Mouse (Mus musculus) megakaryocyte, adult 5-6 weeks (primary cell): Measurements from ENCODE around the gene Hspa4. TPM values are rescaled to one million over a fixed set of nuclear protein-coding genes. Genes with fewer than 3 reads are reported as not detected.
"Not testable (repeated sequence)": the region's sequence is repeated elsewhere in the genome, so short reads cannot be mapped to it uniquely, and the experiment has no call there.

Experiments
- ATAC-seq: 2 replicates; pipeline ENCODE4 v1.8.0; 2016; ENCODE audit warnings: mild to moderate bottlenecking, inconsistent platforms; ENCODE audit not compliant: poor library complexity, severe bottlenecking
- total RNA-seq, 2 experiments: library from RNA; stranded (forward) in 1 of 2; stranded (reverse) in 1 of 2; fragments of 153-499, 151-499 nt in 1 of 2; fragments of 221-1000, 200-1000 nt in 1 of 2; gene quantifications; 2 replicates each; pipeline versions ENCODE4 v1.2.3 to v1.2.4; 2015 to 2017

The Hspa4 gene
- total RNA-seq, 2 experiments from 2014 or later: 84.8 to 322 TPM

DNA sequence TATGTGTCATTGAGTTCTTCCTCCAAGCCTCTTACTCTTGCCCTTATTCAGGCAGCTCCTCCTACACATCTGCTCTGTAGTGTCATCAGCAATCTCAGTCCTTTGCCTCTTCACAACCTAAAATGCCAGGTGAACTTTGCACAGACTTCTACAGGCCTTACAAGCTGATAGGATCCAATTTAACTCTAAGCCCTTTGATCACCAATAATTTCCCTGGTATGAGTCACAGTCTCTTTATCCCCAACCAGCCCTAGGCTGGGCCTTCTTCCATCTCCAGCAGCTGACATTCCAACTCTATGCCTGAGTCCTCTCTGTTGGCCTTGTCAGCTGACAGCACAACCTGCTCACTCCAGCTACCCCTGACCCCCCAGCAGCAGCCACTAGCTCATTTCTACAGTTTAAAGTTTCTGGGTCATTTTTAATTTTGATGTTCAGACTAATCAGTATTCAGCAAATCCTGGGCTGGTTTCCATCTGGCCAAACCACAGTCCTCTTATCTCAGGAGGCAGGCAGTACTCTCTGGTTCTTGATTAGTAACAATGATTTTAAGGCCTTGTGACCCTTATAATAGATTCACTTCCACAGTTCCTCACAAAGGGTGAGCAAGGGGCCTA, 8.1 kb upstream of the Hspa4 start:
- no peak for ATAC-seq

DNA sequence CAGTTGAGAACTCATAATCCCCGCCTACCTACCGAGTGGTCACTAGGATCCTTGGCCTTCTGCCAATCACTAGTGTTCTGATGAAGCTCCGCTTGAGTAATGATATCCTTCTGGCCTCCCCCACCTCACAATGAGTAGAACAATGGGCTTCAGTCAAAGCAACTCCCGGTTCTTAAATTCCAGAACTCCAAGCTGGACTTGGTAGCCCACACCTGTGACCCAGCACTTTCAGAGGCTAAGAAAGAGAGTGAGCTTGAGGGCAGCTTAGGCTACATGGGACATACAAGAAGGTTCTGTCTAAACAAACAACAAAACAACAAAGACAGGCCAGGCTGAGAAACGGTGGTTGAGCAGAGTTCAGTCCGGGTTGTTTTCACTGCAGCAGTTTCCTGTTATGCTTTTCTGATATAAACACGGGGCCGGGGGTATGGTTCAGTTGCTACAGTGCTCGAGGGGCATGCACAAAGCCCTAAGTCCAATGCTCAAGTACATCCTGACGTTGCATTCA, 7.4 kb upstream of the Hspa4 start:
- no peak for ATAC-seq

DNA sequence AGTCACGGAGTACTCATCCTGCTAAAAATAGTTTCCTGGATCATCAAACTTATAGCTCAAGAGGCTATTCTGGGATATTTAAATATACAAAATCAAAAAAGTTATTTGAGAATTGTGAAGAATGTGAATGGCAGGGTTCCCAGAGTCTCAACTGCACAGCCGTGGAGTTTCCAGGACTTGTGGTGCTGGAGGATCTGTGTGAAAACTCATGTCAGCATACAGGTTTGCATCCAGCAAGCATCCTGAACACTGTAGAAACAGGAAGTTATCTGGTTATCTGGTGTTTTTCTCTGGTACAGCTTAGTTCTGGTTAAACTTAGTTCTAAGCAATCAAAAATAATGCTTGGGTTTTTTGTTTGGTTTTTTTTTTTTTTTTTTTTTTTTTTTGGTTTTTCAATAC, 6.7 kb upstream of the Hspa4 start:
- ATAC-seq: no peak

DNA sequence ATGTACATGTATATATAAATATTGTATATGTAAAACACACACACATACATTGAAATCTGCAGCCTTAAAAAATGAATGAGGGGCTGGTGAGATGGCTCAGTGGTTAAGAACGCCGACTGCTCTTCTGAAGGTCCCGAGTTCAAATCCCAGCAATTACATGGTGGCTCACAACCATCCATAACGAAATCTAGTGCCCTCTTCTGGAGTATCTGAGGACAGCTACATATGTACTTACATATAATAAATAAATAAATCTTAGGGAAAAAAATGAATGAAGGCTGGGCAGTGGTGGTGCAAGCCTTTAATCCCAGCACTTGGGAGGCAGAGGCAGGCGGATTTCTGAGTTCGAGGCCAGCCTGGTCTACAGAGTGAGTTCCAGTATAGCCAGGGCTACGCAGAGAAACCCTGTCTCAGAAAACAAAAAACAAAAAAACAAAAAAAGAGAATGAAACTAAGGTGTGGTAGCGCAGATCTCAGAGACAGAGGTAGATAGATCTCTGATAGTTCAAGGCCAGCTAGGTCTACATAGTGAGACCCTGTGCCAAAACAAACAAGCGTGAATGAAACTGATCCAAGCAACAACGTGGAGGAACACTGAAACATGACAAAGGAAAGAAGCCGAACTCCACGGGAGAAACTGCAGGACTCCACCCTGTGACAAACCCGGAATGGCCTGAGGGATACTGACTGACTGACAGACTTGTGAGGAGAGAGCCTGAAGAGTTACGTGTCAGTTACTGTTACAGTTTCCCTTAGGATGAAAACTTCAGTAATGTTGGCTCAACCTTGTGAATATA, 4.0 kb upstream of the Hspa4 start:
- ATAC-seq: no peak

DNA sequence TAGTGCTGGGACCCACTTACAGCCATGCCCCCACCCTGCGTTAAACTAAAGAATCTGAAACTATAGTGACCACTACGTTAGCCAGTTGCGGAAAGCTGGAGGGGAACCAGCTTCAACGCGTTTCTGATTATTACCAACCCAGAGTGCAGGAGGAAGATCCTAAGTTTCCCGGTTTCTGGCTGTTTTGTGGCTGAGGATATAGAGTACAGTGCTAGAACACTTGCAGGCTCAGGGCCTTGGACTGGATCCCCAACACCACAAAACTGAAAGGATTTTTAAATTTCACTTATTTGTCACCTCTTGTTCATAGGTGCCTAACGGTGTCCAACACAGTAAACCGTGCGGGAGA, 884 bp upstream of the Hspa4 start:
- ATAC-seq: peak; percentile 1; the same call in 1 of the 2 replicates

DNA sequence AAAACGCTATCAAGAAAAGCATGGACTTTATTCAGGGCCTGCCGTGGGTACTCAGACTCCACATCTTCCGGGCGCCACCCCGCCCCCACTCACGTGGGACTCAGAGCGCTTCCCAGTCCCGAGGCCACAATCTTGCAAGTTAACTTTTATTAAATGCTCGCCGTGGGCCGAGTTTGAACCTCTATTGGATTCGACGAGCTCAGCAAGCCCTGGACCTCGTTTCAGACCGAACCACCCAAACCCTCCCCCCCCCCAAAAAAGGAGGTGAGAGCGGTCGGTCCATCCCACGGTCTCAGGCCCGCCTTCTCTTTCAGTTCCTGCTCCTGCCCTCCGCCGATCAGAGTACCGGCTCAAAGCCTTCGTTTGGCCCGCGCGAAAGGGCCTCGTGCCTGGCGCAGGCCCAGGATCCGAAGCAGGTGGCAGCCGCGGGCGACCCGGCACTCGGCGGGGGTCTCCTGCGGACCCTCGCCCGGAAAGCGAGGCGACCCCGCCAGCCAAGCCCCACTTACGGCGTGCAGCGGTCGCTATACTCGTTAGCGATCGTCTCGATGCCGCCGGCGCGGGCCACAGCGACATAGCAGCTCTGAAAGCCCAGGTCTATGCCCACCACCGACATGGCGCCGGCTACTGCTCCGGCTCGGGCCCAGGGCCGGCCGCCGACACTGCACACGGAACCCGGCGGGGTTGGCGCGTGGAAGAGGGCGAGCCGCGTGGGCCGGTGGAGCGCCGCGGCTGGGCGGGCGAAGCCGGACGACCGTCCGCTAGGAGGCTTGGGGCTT, 517 bp downstream of the Hspa4 start:
- peak; percentile 55 for ATAC-seq

DNA sequence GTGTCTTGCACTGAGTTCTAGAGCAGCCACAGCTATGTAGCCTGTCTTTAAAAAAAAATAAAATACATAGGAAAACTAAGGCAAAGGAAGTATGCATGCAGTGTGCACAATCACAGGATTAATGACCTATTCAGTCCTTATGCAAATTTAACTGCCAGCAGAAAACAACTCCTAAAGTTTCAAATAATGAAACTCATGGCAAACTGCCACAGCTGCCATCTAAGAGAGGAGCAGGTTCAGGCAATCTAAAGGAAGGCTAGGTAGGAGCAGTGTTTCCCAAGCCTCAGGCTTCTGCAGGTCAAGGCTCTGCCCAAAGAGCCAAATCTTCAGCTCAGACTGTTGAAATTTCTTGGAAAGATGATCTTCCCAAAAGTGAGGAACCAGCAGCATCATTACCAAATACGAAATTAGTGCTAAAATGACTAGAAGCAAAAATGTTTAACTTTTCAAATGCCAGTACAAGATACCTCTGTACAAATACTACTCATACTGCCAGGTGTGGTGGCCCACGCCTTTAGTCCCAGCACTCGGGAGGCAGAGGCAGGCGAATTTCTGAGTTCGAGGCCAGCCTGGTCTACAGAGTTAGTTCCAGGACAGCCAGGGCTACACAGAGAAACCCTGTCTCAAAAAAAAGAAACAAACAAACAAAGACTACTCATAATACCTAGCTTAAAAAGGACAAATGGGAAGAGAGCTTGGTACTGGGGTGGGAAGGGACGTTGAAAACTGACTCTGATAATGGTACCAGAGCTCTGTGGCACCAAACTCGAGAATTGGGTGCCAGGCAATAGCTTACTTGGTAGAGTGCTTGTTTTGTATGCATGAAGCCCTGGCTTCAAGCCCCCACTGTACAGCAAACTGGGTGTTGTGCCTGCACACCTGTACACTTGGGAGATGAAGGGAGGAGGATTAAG, 2.1 kb downstream of the Hspa4 start:
- ATAC-seq: no peak

DNA sequence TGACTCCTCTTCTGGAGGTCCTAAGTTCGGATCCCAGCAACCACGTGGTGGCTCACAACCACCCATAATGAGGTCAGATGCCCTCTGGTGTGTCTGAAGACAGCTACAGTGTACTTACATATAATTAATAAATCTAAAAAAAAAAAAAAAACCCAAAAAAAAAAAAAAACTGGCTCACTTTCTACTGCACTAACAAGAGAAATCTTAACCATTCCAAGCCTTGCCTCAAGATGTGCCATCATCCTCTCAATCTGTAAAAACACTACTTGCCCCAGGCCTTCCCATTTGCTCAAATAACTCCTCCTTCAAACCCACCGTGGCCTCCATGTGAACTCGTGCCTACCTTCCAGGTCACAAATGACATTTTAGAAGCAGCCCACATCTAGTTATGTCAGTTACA, 3.4 kb downstream of the Hspa4 start:
- ATAC-seq: no peak

DNA sequence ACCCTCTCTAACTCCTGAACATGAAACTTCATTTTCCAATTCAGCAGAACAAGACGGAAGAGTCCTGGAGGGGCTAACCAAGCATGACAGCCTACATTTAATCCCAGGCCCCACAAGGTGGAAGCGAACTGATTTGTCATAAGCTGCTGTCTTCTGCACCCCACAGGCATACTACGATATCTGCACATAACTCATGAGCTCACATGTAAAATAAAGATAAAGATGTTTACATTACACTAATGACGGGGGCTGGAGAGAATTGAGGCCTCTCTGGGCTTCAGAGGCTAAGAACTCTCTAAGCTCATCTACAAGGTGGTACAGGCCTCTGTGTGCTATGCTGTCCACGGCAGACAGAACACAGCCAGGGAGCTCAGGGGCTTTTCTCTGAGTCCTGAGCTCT, 5.8 kb downstream of the Hspa4 start:
- ATAC-seq: no peak

DNA sequence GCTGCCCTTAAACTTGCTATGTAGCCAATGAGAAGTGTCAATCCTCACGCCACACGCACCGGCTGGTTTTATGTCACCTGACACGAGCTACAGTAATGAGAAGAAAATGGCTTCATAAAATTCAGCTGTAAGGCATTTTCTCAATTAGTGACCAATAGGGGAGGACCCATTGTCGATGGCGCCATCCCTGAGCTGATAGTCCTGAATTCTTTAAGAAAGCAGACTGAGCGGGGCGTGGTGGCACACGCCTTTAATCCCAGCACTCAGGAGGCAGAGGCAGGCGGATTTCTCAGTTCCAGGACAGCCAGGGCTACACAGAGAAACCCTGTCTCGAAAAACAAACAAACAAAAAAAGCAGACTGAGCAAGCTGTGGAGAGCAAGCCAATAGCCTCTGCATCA, 9.4 kb downstream of the Hspa4 start:
- ATAC-seq: no peak

DNA sequence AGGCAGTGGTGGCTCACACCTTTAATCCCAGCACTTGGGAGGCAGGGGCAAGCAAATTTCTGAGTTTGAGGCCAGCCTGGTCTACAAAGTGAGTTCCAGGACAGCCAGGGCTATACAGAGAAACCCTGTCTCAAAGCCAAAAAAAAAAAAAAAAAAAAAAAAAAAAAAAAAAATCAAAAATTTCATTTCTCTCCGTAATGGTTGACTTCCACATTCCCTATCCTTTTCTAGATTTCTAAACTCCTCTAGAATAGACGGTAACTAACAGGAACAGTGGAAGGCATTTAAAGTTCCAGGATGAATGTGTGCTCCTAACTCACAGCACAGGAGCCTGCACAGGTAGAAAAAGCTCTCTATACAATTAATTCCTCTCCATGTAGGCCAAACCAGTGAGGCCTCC, 10.1 kb downstream of the Hspa4 start:
- not testable (repeated sequence) for ATAC-seq

DNA sequence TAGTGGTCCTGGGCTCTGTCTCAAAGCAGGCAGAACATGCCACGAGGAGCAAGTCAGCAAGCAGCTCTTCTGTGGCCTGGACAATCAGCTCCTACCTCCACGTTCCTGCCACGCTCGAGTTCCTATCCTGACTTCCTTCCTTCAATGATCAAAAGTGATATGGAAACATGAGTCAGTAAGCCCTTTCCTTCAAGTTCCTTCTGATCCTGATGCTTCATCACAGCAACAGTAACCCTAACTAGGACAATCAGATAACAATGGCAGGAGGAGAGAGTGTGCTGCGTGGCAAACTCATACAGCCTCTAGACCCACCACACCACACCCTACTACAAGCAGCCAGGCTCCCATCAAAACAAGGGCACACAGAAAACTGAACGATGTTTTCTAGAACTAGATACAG, 14.4 kb downstream of the Hspa4 start:
- ATAC-seq: no peak

DNA sequence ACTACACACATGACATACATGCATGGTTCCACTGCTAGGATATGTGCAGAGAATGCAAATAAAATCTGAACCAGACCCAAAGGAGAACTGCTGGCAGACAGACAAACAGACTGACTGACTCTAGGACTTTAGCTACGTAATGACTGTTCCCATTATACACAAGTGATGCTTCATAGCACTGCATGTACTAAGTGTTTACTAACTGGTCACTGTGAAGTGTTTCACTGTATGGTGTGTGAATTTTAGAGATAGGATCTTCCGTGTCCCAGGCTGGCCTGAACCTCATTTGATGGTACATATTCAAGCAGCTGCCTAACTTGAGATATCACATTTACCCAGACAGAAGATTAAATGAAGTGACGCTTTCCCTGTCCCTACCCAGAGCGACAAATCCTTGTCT, 21.8 kb downstream of the Hspa4 start:
- ATAC-seq: no peak

DNA sequence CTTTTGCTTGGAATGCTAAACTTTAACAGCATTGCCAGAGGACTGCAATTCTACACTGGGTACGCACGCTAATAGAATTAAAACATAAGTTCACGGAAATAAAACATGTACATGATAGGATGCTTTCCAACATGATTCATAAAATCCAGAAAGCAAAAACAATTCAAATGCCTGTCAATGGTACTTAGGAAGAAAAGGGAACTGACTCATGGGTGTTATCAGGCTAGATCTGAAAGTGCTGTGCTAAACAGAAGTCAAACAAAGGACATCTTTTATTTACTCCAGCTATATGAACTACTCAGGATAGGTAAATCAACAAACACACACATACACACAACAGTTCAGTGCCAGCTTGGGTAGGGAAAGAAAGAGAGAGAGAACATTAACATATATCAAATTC, 24.9 kb downstream of the Hspa4 start:
- ATAC-seq: no peak

DNA sequence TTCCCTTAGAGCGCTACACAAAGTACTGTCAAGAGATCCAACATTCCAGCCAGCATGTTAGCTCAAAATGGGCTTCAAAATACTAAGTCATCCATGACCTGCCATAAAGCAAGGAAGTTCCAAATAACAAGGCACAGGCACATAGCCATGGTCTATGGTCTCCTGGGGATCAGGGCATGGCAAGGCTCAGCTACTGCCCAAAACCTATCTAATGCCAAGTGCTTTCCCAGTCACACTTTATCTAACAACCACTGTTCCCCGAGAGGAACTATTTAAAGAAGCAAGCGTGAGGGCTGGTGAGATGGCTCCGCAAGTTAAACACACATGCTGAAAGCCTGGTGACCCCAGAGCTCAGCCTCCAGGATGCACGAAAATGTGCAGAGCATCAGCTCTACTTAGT, 26.9 kb downstream of the Hspa4 start:
- ATAC-seq: no peak

DNA sequence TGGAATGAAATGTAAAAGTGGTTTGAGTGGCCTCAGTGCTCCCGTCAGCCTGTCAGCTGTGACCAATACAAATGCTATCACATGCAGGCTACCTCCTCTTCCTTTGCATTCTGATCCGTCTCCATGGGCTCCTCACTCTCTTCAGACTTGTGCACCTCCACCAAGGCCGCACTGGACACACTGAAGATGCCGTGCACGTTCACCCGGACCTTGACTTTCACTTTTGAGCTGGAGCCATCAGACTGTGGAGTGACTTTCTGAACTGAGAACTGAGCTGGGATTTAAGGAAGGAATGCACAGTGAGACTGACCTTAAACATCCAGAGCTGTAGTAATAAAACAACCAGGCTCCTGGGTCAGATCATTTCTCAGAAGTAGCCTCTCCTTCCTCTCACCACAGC, 30.7 kb downstream of the Hspa4 start:
- no peak for ATAC-seq

DNA sequence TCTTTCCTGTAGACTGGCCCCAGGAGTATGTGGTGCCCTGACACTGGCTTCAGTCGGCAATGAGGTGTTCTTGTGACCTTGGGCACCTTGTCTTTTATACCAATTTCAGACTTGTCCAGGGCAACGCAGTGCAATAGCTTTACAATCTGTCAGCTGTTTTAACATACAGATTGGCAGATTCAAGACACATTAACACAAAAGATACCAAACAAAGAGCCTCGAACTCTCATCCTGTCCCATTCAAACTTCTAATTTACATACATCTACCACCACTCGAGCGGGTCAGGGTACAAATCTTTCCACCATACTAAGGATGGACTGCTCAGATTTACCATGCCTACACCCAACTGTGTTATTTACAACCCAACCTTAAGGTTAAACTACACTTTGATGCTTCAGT, 39.7 kb downstream of the Hspa4 start:
- no peak for ATAC-seq

DNA sequence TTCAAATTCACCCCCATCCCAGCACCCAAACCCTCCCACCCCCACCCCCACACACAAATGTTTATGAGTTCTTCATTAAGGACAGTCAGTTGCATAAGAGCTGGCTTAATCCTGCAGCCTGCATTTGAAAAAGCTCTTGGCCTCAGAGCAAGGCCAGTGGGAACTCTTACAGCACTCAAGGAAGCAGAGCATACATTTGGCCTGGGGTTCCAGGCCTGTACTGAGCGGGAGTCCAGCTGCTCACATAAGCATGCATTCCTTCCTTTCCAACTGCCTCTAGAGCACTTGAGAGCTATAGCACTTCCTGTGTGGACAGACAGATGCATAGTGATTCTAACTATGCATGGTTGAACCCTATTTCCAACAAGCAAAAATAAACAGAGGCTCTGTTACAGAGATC, 40.2 kb downstream of the Hspa4 start:
- no peak for ATAC-seq

DNA sequence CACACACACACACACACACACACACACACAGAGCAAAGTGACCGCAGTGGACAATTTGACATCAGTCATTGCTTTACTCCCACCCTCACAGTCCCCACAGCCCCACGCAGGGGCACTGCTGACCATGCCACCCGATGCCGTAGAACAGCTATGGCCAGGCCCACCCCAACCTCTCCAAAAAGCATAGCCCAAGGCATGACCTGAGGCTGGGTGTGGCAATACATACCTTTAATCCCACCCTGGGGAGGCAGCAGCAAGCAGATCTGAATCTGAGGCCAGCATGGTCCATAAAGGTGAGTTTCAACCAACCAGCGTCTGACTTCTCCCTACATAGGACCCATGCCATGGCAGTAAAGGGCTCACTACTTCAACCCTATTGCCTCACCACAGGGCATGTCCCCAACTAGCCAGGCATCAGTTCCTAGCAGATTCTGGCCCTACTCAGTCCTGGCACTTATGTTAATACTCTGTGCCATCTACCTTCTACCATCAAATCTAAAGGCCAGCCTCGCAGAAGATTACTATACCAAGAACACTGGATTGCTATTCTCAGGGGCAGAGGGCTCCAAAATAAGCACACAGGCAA, 41.1 kb downstream of the Hspa4 start:
- ATAC-seq: no peak

DNA sequence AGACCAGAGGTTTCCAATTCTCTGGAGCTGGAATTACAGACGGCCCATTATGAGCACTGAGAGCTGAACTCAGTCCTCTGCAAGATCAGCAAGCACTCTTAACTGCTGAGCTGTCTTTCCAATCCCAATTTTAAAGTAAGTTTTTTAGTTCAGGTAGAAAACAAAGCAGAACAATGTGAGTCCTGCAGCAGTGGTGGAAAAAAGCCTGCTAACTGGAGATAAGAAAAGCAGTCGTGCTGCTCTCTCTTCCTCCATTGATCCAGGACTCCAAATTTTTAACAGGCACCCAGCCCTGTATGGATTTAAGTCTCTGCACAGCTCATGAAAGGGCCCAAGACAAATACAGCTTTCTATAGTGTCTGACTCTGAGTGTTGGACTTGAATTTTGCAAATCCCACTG, 43.3 kb downstream of the Hspa4 start:
- ATAC-seq: no peak
